Mouse (Mus musculus) olfactory bulb, adult 2 months (tissue): ENCODE results near the gene Fbxo9.

Experiments
- CTCF ChIP-seq: fragments of 200-500 bp; IDR thresholded peaks from 2 replicates; pipeline ENCODE4 v1.5.1; 2012; ENCODE audit warnings: low read depth, mild to moderate bottlenecking, low read length, moderate library complexity; ENCODE audit not compliant: insufficient read depth
- POLR2A ChIP-seq: fragments of 200-500 bp; IDR thresholded peaks from 2 replicates; pipeline ENCODE4 v1.6.1; 2012; ENCODE audit warnings: mild to moderate bottlenecking, low read depth, low read length, moderate library complexity; ENCODE audit not compliant: insufficient read depth

DNA sequence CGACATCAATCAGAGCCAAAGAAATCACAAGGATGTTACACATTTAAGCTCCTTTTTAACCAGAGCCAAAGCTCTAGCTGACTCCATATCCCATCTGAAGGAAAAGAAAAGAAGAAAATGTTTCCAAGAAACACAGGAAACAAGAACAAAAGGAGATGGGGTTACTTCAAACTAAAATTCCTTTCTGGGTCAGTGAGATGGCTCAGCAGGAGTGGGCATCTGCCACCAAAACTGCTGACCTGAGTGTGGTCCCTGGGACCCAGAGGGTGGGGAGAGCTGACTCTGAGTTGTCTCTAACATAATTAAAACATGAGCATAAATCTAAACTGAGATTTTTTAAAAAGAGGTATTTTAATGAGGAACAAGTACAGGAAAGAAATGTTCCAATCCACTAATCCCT is 19.0 kb downstream of the Fbxo9 start:
- TF ChIP-seq CTCF (no peak), POLR2A (no peak)
